17 mouse cellular contexts compared by ENCODE assay signal in the genomic region with DNA sequence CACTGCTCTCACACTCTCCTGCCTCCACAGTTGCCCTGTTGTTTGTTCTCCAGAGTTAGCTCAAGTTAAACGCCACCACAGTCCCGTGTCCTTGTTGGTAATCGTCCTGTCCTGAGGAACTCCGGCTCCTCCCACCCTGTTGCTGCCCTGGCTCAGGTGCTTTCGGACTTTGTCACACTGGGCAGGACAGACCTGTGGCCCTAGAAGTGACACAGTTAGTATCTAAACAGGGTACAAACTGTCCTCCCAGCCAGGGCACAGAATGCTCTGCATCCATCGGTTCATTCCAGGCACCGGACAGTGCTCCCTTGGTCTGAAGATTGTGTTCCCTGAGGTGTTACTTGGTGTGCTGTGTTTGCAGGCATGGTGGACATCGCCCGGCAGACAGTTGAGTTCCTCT.
"Had no signal": no experiment of that assay in that cellular context is flagged by ENCODE, and none has a peak within 500 bp of the region (broad histone marks: within the 10 kb centered on the region; RNA-seq: fewer than 3 reads in every experiment).

No protein-coding gene starts in this region.

- H3K27ac ChIP-seq: hindbrain, embryonic 12.5 days; layer of hippocampus, adult 2 months; limb, embryonic 13.5 days; liver, embryonic 14.5 days; lung, embryonic 15.5 days; macrophage; midbrain, embryonic 15.5 days; neural tube, embryonic 13.5 days; stomach, embryonic 15.5 days had no signal

- ATAC-seq: hindbrain, embryonic 16.5 days; inflammation-experienced regulatory T-cells, adult 6 months; intestine, postnatal 0 days; midbrain, embryonic 15.5 days had no signal

- DNase-seq: lung, postnatal 14 days; retina, postnatal 1 day; thymus, postnatal 4 days had no signal

- H3K9me3 ChIP-seq: hindbrain, embryonic 12.5 days; limb, embryonic 13.5 days; lung, embryonic 15.5 days; megakaryocyte, embryonic 14.5 days; midbrain, embryonic 15.5 days; neural tube, embryonic 13.5 days; stomach, embryonic 15.5 days had no signal

- H3K4me1 ChIP-seq: hindbrain, embryonic 12.5 days; limb, embryonic 13.5 days; lung, embryonic 15.5 days; midbrain, embryonic 15.5 days; neural tube, embryonic 13.5 days; stomach, embryonic 15.5 days had no signal

- H3K27me3 ChIP-seq: hindbrain, embryonic 12.5 days; limb, embryonic 13.5 days; lung, embryonic 15.5 days; megakaryocyte, embryonic 14.5 days; midbrain, embryonic 15.5 days; neural tube, embryonic 13.5 days; stomach, embryonic 15.5 days had no signal

- H3K4me3 ChIP-seq: hindbrain, embryonic 12.5 days; layer of hippocampus, adult 2 months; limb, embryonic 13.5 days; lung, embryonic 15.5 days; megakaryocyte, embryonic 14.5 days; midbrain, embryonic 15.5 days; neural tube, embryonic 13.5 days; stomach, embryonic 15.5 days had no signal

- H3K4me2 ChIP-seq: hindbrain, embryonic 12.5 days; limb, embryonic 13.5 days; lung, embryonic 15.5 days; midbrain, embryonic 11.5 days; midbrain, embryonic 15.5 days; neural tube, embryonic 13.5 days; stomach, embryonic 15.5 days had no signal

- H3K9ac ChIP-seq: hindbrain, embryonic 12.5 days; limb, embryonic 13.5 days; liver, embryonic 14.5 days; lung, embryonic 15.5 days; midbrain, embryonic 15.5 days; neural tube, embryonic 13.5 days; stomach, embryonic 15.5 days had no signal
